Mouse (Mus musculus): Measurements from ENCODE around the gene Pld4. TPM values are rescaled to one million over a fixed set of nuclear protein-coding genes. Genes with fewer than 3 reads are reported as not detected.
A peak's percentile ranks its signal among the peaks of the same experiment; 100 is the strongest.

Pld4 gene
- polyA plus RNA-seq, 1 experiment: 1.1 TPM

- Histone ChIP-seq H3K4me3 (ENCODE audit: low read depth, low read length) (peak overlapping the region; percentile 53), H3K27me3 (ENCODE audit: control insufficient read depth, insufficient read depth, low read length, poor library complexity, severe bottlenecking) (no peaks in the 10 kb centered on the region), H3K9me3 (replicated peaks; ENCODE audit: control insufficient read depth, insufficient read depth, low read length, poor library complexity, severe bottlenecking) (no peaks in the 10 kb centered on the region), H3K27ac (ENCODE audit: insufficient read depth, low read length) (peak overlapping the region; percentile 60), H3K4me1 (ENCODE audit: control insufficient read depth, insufficient read depth, low read length) (peaks cover 11% of the 10 kb centered on the region), H3K9ac (ENCODE audit: low read depth, poor library complexity, severe bottlenecking) (peak overlapping the region; percentile 72), H3K36me3 (ENCODE audit: control insufficient read depth, insufficient read depth, low read length, poor library complexity, severe bottlenecking) (no peaks in the 10 kb centered on the region)
- TF ChIP-seq CTCF (IDR thresholded peaks at IDR 0.05; ENCODE audit: low read depth, low read length) (no peak), POLR2A (IDR thresholded peaks at IDR 0.05; ENCODE audit: insufficient read depth, low read length) (no peak), EP300 (IDR thresholded peaks at IDR 0.05; ENCODE audit: insufficient read depth, low read depth, low read length) (peak; percentile 62; the same call in 1 of the 2 replicates)
Observed at GRCm38 (mm10) chr12:112793601-112794355, 33.3 kb downstream of the Pld4 start.

- peak overlapping the region; percentile 53 for H3K4me3 ChIP-seq (ENCODE audit: low read depth, low read length)
- H3K27ac ChIP-seq (ENCODE audit: insufficient read depth, low read length): peak overlapping the region; percentile 60
- H3K4me1 ChIP-seq (ENCODE audit: control insufficient read depth, insufficient read depth, low read length): peaks cover 11% of the 10 kb centered on the region
- TF ChIP-seq EP300 (IDR thresholded peaks at IDR 0.05; ENCODE audit: insufficient read depth, low read depth, low read length) (peak; percentile 9; the same call in 1 of the 2 replicates), POLR2A (IDR thresholded peaks at IDR 0.05; ENCODE audit: insufficient read depth, low read length) (peak; percentile 32), CTCF (IDR thresholded peaks at IDR 0.05; ENCODE audit: low read depth, low read length) (no peak)
- H3K36me3 ChIP-seq (ENCODE audit: control insufficient read depth, insufficient read depth, low read length, poor library complexity, severe bottlenecking): no peaks in the 10 kb centered on the region
- H3K27me3 ChIP-seq (ENCODE audit: control insufficient read depth, insufficient read depth, low read length, poor library complexity, severe bottlenecking): no peaks in the 10 kb centered on the region
- peak overlapping the region; percentile 72 for H3K9ac ChIP-seq (ENCODE audit: low read depth, poor library complexity, severe bottlenecking)
- H3K9me3 ChIP-seq (replicated peaks; ENCODE audit: control insufficient read depth, insufficient read depth, low read length, poor library complexity, severe bottlenecking): no peaks in the 10 kb centered on the region
Observed at GRCm38 (mm10) chr12:112794356-112794816, 33.9 kb downstream of the Pld4 start.

DNA sequence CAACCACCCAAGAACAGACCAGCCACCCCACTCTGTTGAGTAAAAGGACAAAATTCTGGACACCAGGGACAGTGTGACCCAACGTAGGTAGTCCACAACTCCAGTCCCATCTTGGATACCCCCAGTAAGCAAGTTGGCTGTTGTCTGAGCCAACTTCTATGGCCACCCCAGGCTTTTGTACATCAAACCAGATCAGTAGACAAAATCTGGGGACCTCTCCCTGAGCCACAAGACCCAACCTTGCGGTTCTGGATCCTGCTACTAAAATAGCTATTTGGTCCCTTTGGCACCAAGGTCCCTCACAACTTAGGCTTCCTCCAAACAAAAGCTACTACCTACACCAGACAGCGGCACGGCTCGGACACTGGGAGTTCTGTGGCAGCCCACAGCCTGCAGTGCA lies 34.5 kb downstream of the Pld4 start:
- Histone ChIP-seq H3K27me3 (ENCODE audit: control insufficient read depth, insufficient read depth, low read length, poor library complexity, severe bottlenecking) (no peaks in the 10 kb centered on the region), H3K9ac (ENCODE audit: low read depth, poor library complexity, severe bottlenecking) (peak overlapping the region; percentile 72), H3K27ac (ENCODE audit: insufficient read depth, low read length) (peak overlapping the region; percentile 27), H3K4me1 (ENCODE audit: control insufficient read depth, insufficient read depth, low read length) (peaks cover 11% of the 10 kb centered on the region), H3K9me3 (replicated peaks; ENCODE audit: control insufficient read depth, insufficient read depth, low read length, poor library complexity, severe bottlenecking) (no peaks in the 10 kb centered on the region), H3K36me3 (ENCODE audit: control insufficient read depth, insufficient read depth, low read length, poor library complexity, severe bottlenecking) (no peaks in the 10 kb centered on the region), H3K4me3 (ENCODE audit: low read depth, low read length) (peak overlapping the region; percentile 53)
- TF ChIP-seq EP300 (IDR thresholded peaks at IDR 0.05; ENCODE audit: insufficient read depth, low read depth, low read length) (no peak), CTCF (IDR thresholded peaks at IDR 0.05; ENCODE audit: low read depth, low read length) (no peak), POLR2A (IDR thresholded peaks at IDR 0.05; ENCODE audit: insufficient read depth, low read length) (no peak)

DNA sequence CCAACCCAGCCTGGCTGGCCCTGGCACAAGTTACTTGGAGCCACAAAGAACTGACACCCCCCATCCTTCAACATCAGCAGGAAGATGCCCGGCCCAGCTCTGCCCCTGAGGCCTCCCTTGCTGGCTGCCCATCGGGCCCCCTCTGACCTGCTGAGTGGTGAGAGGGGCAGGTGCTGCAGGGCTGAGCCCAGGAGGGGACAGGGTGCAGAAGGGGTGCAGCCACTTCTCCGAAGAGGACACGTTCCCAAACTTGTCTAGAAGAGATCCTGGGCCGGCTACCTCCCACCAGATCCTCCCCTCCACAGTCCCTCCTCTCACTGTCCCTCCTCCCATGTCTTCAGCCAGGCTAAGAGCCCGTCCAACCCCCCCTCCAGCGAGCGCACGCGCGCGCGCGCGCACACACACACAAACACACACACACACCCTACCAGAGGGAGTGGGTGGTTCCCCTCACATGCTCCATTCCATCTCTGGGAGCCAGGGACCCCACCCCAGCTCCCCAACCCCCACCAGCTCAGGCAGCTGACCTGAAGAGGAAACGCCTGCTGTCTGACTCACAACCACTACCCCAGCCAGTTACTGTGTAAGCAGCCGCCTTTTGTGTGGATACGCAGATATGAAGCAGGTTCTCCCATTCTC lies 35.1 kb downstream of the Pld4 start:
- Histone ChIP-seq H3K9ac (ENCODE audit: low read depth, poor library complexity, severe bottlenecking) (peak overlapping the region; percentile 72), H3K9me3 (replicated peaks; ENCODE audit: control insufficient read depth, insufficient read depth, low read length, poor library complexity, severe bottlenecking) (no peaks in the 10 kb centered on the region), H3K36me3 (ENCODE audit: control insufficient read depth, insufficient read depth, low read length, poor library complexity, severe bottlenecking) (no peaks in the 10 kb centered on the region), H3K27ac (ENCODE audit: insufficient read depth, low read length) (peak overlapping the region; percentile 43), H3K27me3 (ENCODE audit: control insufficient read depth, insufficient read depth, low read length, poor library complexity, severe bottlenecking) (no peaks in the 10 kb centered on the region), H3K4me1 (ENCODE audit: control insufficient read depth, insufficient read depth, low read length) (peaks cover 11% of the 10 kb centered on the region), H3K4me3 (ENCODE audit: low read depth, low read length) (peak overlapping the region; percentile 53)
- TF ChIP-seq EP300 (IDR thresholded peaks at IDR 0.05; ENCODE audit: insufficient read depth, low read depth, low read length) (peak; percentile 46; the same call in 1 of the 2 replicates), POLR2A (IDR thresholded peaks at IDR 0.05; ENCODE audit: insufficient read depth, low read length) (no peak)

DNA sequence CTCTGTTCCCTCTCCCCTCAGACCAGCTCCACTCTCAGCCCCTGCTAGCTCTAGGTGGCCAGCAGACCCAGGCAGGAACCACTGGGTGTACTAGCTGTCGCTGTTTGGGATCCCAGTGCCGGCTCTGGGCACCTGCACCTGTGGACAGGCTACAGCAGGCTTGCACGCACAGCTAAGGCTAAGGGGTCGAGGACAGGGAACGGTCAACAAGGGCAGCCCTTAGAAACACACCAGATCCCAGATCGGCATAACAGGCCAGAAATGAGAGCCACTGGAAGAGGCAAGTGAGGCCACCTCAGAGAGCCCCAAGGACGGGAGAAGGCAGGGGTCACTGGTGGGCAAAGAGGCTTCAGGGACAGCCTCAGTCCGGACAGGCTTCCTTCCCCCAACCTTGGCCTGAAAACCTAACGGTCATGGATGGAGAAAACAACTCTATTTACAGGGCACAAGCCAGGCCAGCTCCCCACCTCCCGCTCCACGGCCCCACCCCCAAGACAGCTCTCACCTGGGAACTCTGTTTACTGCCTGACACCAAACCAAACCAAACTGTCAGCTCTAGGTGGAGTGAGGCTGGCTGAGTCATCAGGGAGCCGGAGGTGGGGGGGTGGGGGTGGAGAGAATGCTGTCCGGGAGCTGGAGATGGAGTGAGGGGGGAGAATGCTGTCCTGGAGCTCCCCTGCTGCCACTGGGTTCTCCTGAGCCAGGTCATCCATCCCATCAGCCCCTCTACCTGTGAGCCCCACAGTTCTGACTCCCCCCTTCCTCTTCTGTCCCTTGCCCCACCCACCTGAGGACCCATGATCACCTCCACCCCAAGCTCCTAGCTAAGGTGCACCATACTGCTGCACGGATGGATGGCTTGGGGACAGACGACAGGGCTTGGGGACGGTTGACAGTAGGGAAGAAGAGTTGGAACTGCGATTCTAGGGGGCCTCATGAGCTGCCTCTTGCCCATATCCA lies 36.4 kb downstream of the Pld4 start:
- Histone ChIP-seq H3K36me3 (ENCODE audit: control insufficient read depth, insufficient read depth, low read length, poor library complexity, severe bottlenecking) (no peaks in the 10 kb centered on the region), H3K9me3 (replicated peaks; ENCODE audit: control insufficient read depth, insufficient read depth, low read length, poor library complexity, severe bottlenecking) (no peaks in the 10 kb centered on the region), H3K9ac (ENCODE audit: low read depth, poor library complexity, severe bottlenecking) (peak overlapping the region; percentile 72; the same call in 1 of the 2 replicates), H3K4me3 (ENCODE audit: low read depth, low read length) (peak overlapping the region; percentile 7; the same call in 1 of the 2 replicates), H3K27me3 (ENCODE audit: control insufficient read depth, insufficient read depth, low read length, poor library complexity, severe bottlenecking) (no peaks in the 10 kb centered on the region), H3K27ac (ENCODE audit: insufficient read depth, low read length) (0 out of 2 replicates have a peak overlapping the region, but pooled peaks have one; percentile 10), H3K4me1 (ENCODE audit: control insufficient read depth, insufficient read depth, low read length) (peaks cover 11% of the 10 kb centered on the region)
- TF ChIP-seq CTCF (IDR thresholded peaks at IDR 0.05; ENCODE audit: low read depth, low read length) (no peak), EP300 (IDR thresholded peaks at IDR 0.05; ENCODE audit: insufficient read depth, low read depth, low read length) (peak; percentile 70), POLR2A (IDR thresholded peaks at IDR 0.05; ENCODE audit: insufficient read depth, low read length) (no peak)
